Mouse (Mus musculus) intestine, postnatal 0 days (tissue): ENCODE measurements around the gene Pde1c. TPM values are rescaled to one million over a fixed set of nuclear protein-coding genes. Genes with fewer than 3 reads are reported as not detected.

Experiments
- ATAC-seq: fragments of 200-750 bp; cut with Nextera tagmentation; 2 replicates; pipeline ENCODE4 v1.8.0; 2017; ENCODE audit warnings: mild to moderate bottlenecking, moderate TSS enrichment, moderate library complexity
- H3K27ac ChIP-seq: fragments of 300-500 bp; sonication (generic); 2 replicates; pipeline ENCODE4 v1.5.1; 2014; ENCODE audit warnings: mild to moderate bottlenecking, low read depth, low read length, moderate library complexity
- H3K27me3 ChIP-seq: fragments of 300-500 bp; sonication (generic); replicated peaks from 2 replicates; pipeline ENCODE4 v1.6.1; 2014; ENCODE audit warnings: low read length, mixed read lengths; ENCODE audit not compliant: control insufficient read depth, insufficient read depth
- H3K36me3 ChIP-seq: fragments of 300-500 bp; sonication (generic); 2 replicates; pipeline ENCODE4 v1.6.1; 2014; ENCODE audit warnings: mild to moderate bottlenecking, moderate library complexity; ENCODE audit not compliant: control insufficient read depth, insufficient read depth
- H3K4me1 ChIP-seq: fragments of 300-500 bp; sonication (generic); replicated peaks from 2 replicates; pipeline ENCODE4 v1.6.1; 2014; ENCODE audit warnings: antibody characterized with exemption, low read length, mixed read lengths; ENCODE audit not compliant: control insufficient read depth, insufficient read depth
- H3K4me2 ChIP-seq: fragments of 300-500 bp; sonication (generic); replicated peaks from 2 replicates; pipeline ENCODE4 v1.6.1; 2014; ENCODE audit warnings: low read depth, mild to moderate bottlenecking, moderate library complexity
- H3K4me3 ChIP-seq: fragments of 300-500 bp; sonication (generic); 2 replicates; pipeline ENCODE4 v1.5.1; 2014; ENCODE audit warnings: low read depth, low read length
- H3K9ac ChIP-seq: fragments of 300-500 bp; sonication (generic); 2 replicates; pipeline ENCODE4 v1.6.1; 2014; ENCODE audit warnings: mild to moderate bottlenecking, low read depth, low read length
- H3K9me3 ChIP-seq: fragments of 300-500 bp; sonication (generic); 2 replicates; pipeline ENCODE4 v1.6.1; 2016; ENCODE audit warnings: mixed run types; ENCODE audit not compliant: control insufficient read depth
- CTCF ChIP-seq: sonication (generic); IDR thresholded peaks from 2 replicates; pipeline ENCODE4 v1.5.1; 2016; ENCODE audit warnings: low read depth, mild to moderate bottlenecking, control low read depth, antibody characterized with exemption, moderate library complexity
- WGBS: fragments of 180-500 bp; shearing (Covaris S2); extraction: QIAGEN DNeasy Blood & Tissue Kit; methylation state at CpG from one replicate; pipeline ENCODE4 v1.1.7; 2014; 5-methylcytosine and 5-hydroxymethylcytosine counted together
- polyA plus RNA-seq: library from polyadenylated mRNA; unstranded; fragments of >200 nt; fragmentation: Nextera tagmentation; extraction: Ambion mirVana; gene quantifications from 2 replicates; pipeline ENCODE4 v1.2.1, GENCODE M21; 2015

Pde1c gene
- polyA plus RNA-seq, 1 experiment from 2014 or later, result 0.76 TPM

GRCm38 (mm10) chr6:56271741-56272140 is 297.2 kb downstream of the Pde1c start:
- no peaks in the 10 kb centered on the region for H3K27me3 ChIP-seq
- WGBS, result 71% methylated on average over 2 of the region's 2 CpGs
- no peak for TF ChIP-seq CTCF
- no peak overlapping the region for H3K4me3 ChIP-seq
- no peak overlapping the region for H3K4me2 ChIP-seq
- H3K9me3 ChIP-seq, result no peaks in the 10 kb centered on the region
- no peak overlapping the region for H3K27ac ChIP-seq
- no peaks in the 10 kb centered on the region for H3K36me3 ChIP-seq
- no peaks in the 10 kb centered on the region for H3K4me1 ChIP-seq
- H3K9ac ChIP-seq, result no peak overlapping the region
- no peak for ATAC-seq

GRCm38 (mm10) chr6:56264509-56264908 is 304.4 kb downstream of the Pde1c start:
- no peaks in the 10 kb centered on the region for H3K36me3 ChIP-seq
- no peak for TF ChIP-seq CTCF
- ATAC-seq, result no peak
- H3K9me3 ChIP-seq, result no peaks in the 10 kb centered on the region
- H3K4me2 ChIP-seq, result no peak overlapping the region
- no peaks in the 10 kb centered on the region for H3K27me3 ChIP-seq
- H3K4me1 ChIP-seq, result no peaks in the 10 kb centered on the region
- no peak overlapping the region for H3K9ac ChIP-seq
- 81% methylated on average over 4 of the region's 4 CpGs for WGBS
- no peak overlapping the region for H3K4me3 ChIP-seq
- no peak overlapping the region for H3K27ac ChIP-seq

GRCm38 (mm10) chr6:56260118-56260517 is 308.8 kb downstream of the Pde1c start:
- no peak overlapping the region for H3K4me2 ChIP-seq
- no peak overlapping the region for H3K27ac ChIP-seq
- no peaks in the 10 kb centered on the region for H3K4me1 ChIP-seq
- no peak for TF ChIP-seq CTCF
- no peak for ATAC-seq
- no peak overlapping the region for H3K9ac ChIP-seq
- H3K36me3 ChIP-seq, result no peaks in the 10 kb centered on the region
- no peak overlapping the region for H3K4me3 ChIP-seq
- 62% methylated on average over 3 of the region's 3 CpGs for WGBS
- no peaks in the 10 kb centered on the region for H3K27me3 ChIP-seq
- H3K9me3 ChIP-seq, result no peaks in the 10 kb centered on the region

- 88% methylated on average over 2 of the region's 2 CpGs for WGBS
- Histone ChIP-seq H3K36me3 (no peaks in the 10 kb centered on the region), H3K9ac (no peak overlapping the region), H3K27me3 (no peaks in the 10 kb centered on the region), H3K4me3 (no peak overlapping the region), H3K27ac (no peak overlapping the region), H3K4me2 (no peak overlapping the region), H3K4me1 (no peaks in the 10 kb centered on the region), H3K9me3 (no peaks in the 10 kb centered on the region)
- no peak for TF ChIP-seq CTCF
- ATAC-seq, result no peak
These were observed 311.2 kb downstream of the Pde1c start for GRCm38 (mm10) chr6:56257555-56258297.

- ATAC-seq, result no peak
- H3K27ac ChIP-seq, result no peak overlapping the region
- H3K9me3 ChIP-seq, result no peaks in the 10 kb centered on the region
- H3K4me3 ChIP-seq, result no peak overlapping the region
- H3K36me3 ChIP-seq, result no peaks in the 10 kb centered on the region
- H3K4me2 ChIP-seq, result no peak overlapping the region
- no peaks in the 10 kb centered on the region for H3K4me1 ChIP-seq
- 83% methylated on average over 3 of the region's 3 CpGs for WGBS
- TF ChIP-seq CTCF, result no peak
- H3K27me3 ChIP-seq, result no peaks in the 10 kb centered on the region
- no peak overlapping the region for H3K9ac ChIP-seq
These were observed 318.8 kb downstream of the Pde1c start for GRCm38 (mm10) chr6:56250091-56250490.

DNA sequence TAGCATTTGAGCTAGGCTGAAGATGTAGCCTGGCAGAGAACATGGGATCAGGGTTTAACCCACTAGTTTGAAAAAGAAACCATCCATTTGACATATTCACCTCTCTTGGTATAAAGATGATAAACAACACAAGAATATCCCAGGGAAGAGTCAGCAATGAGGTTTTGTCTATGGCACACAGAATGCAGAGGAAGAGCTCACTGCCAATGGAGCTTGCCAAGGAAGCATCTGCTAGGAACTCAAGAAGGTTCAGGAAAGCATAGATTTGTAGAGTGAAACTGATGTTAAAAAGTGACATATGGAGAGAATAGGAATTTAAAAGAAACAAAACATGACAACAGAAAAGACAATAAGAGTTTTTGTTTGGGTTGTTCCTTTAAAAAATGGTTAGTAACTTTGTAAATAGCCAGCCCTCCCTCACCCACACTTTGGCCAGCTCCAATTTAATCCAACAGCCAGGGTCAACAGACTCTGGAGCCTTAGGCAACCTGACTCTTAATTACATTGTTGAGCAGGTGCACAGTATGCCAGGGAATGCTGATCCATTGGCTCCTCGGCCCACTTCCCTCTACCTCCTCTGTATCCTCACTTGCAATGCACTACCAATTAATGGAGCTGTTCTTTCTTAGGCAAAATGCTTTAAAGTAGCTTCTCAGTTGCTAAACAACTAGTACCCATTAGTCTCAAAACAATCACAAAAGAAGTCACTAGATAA is 377.3 kb downstream of the Pde1c start:
- no peak for ATAC-seq
- no peaks in the 10 kb centered on the region for H3K4me1 ChIP-seq
- no peaks in the 10 kb centered on the region for H3K36me3 ChIP-seq
- no peak overlapping the region for H3K27ac ChIP-seq
- H3K9ac ChIP-seq, result no peak overlapping the region
- no peak for TF ChIP-seq CTCF
- WGBS, result 62% methylated on average over 1 of the region's 1 CpGs
- H3K9me3 ChIP-seq, result no peaks in the 10 kb centered on the region
- no peak overlapping the region for H3K4me3 ChIP-seq
- no peaks in the 10 kb centered on the region for H3K27me3 ChIP-seq
- no peak overlapping the region for H3K4me2 ChIP-seq
